Mouse (Mus musculus) lung, embryonic 16.5 days (tissue): Measurements from ENCODE around the gene Vac14. TPM values are rescaled to one million over a fixed set of nuclear protein-coding genes. Genes with fewer than 3 reads are reported as not detected.

ENCODE experiments used
- ATAC-seq: fragments of 200-750 bp; cut with Nextera tagmentation; 2 replicates; pipeline ENCODE4 v1.8.0; 2017; ENCODE audit warnings: low read depth, mild to moderate bottlenecking, moderate library complexity
- H3K27ac ChIP-seq: fragments of 300-500 bp; sonication (generic); 2 replicates; pipeline ENCODE4 v1.5.1; 2014; ENCODE audit warnings: mild to moderate bottlenecking, control low read depth, low read length
- H3K27me3 ChIP-seq: fragments of 300-500 bp; sonication (generic); 2 replicates; pipeline ENCODE4 v1.6.1; 2014; ENCODE audit warnings: low read depth, low read length, mixed read lengths; ENCODE audit not compliant: control insufficient read depth, insufficient read depth
- H3K36me3 ChIP-seq: fragments of 300-500 bp; sonication (generic); 2 replicates; pipeline ENCODE4 v1.6.1; 2014; ENCODE audit warnings: low read length; ENCODE audit not compliant: control insufficient read depth, insufficient read depth
- H3K4me1 ChIP-seq: fragments of 300-500 bp; sonication (generic); replicated peaks from 2 replicates; pipeline ENCODE4 v1.6.1; 2014; ENCODE audit warnings: low read length, mixed read lengths; ENCODE audit not compliant: control insufficient read depth, insufficient read depth
- H3K4me2 ChIP-seq: fragments of 300-500 bp; sonication (generic); 2 replicates; pipeline ENCODE4 v1.6.1; 2014; ENCODE audit warnings: low read depth, low read length, control low read depth
- H3K4me3 ChIP-seq: fragments of 300-500 bp; sonication (generic); 2 replicates; pipeline ENCODE4 v1.5.1; 2014; ENCODE audit warnings: mild to moderate bottlenecking, low read length, control low read depth
- H3K9ac ChIP-seq: fragments of 300-500 bp; sonication (generic); 2 replicates; pipeline ENCODE4 v1.6.1; 2014; ENCODE audit warnings: low read length, control low read depth
- H3K9me3 ChIP-seq: fragments of 300-500 bp; sonication (generic); 2 replicates; pipeline ENCODE4 v1.6.1; 2016; ENCODE audit warnings: low read length; ENCODE audit not compliant: control insufficient read depth
- WGBS: fragments of 180-500 bp; shearing (Covaris S2); extraction: QIAGEN DNeasy Blood & Tissue Kit; methylation state at CpG from one replicate; pipeline ENCODE4 v1.1.7; 2014; 5-methylcytosine and 5-hydroxymethylcytosine counted together
- polyA plus RNA-seq: library from polyadenylated mRNA; unstranded; fragments of >200 nt; fragmentation: Nextera tagmentation; extraction: Ambion mirVana; gene quantifications from 2 replicates; pipeline ENCODE4 v1.2.1, GENCODE M21; 2015

The Vac14 gene
- polyA plus RNA-seq, 1 experiment from 2014 or later: 16.5 TPM

DNA sequence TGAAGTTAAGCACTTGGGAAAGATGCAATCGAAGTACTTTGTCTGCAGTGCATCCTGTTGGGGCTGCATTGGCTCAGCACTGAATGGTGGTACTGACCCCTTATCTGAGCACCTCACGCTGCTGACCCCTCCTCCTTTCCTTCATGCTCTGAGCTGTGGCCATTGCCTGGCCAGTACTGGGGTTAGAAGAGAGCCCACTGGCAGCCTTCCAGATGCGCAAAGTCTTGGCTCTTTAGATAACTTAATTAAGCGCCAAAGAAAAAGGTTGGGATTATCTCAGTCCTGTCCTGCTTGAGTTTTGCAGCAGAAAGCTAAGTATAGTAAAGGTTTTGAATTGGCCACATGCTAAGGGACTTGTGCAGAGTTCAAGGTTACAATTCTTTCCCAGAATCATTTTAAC is 26.0 kb downstream of the Vac14 start:
- no peaks in the 10 kb centered on the region for H3K9me3 ChIP-seq
- no peak overlapping the region for H3K4me3 ChIP-seq
- WGBS: 66% methylated on average over 4 of the region's 4 CpGs
- H3K27ac ChIP-seq: no peak overlapping the region
- no peaks in the 10 kb centered on the region for H3K4me1 ChIP-seq
- no peaks in the 10 kb centered on the region for H3K36me3 ChIP-seq
- H3K4me2 ChIP-seq: no peak overlapping the region
- ATAC-seq: no peak
- H3K9ac ChIP-seq: no peak overlapping the region
- no peaks in the 10 kb centered on the region for H3K27me3 ChIP-seq

DNA sequence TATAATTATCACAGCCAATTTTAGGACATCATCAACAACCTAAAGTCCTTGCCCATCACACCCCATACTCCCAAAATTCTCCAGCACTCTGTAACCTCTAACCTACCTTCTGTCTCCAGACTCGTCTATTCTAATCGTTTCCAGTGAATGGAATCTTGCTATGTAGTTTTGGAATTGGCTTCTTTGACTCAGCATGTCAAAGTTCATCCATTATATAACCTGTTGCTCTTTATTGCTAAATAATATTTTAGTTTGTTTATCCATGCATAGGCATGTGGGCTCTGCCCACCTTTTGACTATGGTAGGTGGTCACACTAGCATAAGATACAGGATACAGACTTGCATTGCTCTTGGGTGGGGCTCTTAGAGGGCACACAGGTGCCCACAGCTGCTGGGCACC is 26.5 kb downstream of the Vac14 start:
- H3K27ac ChIP-seq: no peak overlapping the region
- H3K9me3 ChIP-seq: no peaks in the 10 kb centered on the region
- no peaks in the 10 kb centered on the region for H3K27me3 ChIP-seq
- 83% methylated on average over 2 of the region's 2 CpGs for WGBS
- H3K4me1 ChIP-seq: no peaks in the 10 kb centered on the region
- no peak overlapping the region for H3K9ac ChIP-seq
- no peaks in the 10 kb centered on the region for H3K36me3 ChIP-seq
- no peak overlapping the region for H3K4me3 ChIP-seq
- no peak for ATAC-seq
- H3K4me2 ChIP-seq: no peak overlapping the region

DNA sequence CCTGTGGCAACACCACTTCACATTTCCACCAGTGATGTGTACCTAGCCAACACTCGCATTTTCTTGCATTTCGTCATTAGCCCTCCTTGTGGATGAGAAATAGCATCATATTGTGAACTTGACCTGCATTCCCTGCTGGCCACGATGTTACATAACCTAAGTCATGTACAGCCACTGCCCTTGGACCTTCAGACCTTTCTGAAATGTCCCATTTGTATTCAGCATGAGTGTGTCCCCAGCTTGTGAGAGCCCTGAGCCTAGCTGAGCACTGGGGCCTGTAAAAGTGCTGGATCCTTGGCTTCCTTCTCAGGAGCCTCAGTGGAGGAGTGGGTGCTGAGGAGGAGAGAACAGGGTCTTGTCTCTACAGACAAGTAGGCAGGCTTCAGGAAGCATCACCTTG is 27.0 kb downstream of the Vac14 start:
- no peak for ATAC-seq
- H3K9ac ChIP-seq: no peak overlapping the region
- WGBS: 78% methylated on average over 3 of the region's 3 CpGs
- no peak overlapping the region for H3K4me3 ChIP-seq
- no peaks in the 10 kb centered on the region for H3K4me1 ChIP-seq
- no peaks in the 10 kb centered on the region for H3K9me3 ChIP-seq
- H3K36me3 ChIP-seq: no peaks in the 10 kb centered on the region
- H3K4me2 ChIP-seq: no peak overlapping the region
- no peaks in the 10 kb centered on the region for H3K27me3 ChIP-seq
- no peak overlapping the region for H3K27ac ChIP-seq

DNA sequence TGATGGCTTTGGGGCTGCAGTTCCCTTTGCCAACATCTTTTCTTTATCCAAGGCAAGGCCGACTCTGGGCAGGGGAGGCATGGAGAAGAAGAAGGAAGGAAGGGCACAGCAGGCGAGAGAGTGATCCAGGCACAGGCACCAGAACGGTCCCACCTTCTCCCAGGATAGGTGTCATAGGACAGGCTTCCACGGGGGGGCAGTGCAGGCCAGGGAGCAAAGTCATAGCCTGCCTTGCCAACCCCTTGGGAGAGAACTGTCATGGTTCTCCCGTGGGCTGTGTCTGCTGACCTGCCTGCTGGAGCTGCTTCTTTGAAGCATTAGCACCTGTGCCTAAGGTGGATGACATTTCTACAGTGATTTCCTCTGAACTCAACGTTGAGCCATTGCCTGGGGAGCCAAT is 27.7 kb downstream of the Vac14 start:
- ATAC-seq: peak; percentile 72; the same call in 1 of the 2 replicates
- WGBS: 22% methylated on average over 6 of the region's 6 CpGs
- no peaks in the 10 kb centered on the region for H3K36me3 ChIP-seq

DNA sequence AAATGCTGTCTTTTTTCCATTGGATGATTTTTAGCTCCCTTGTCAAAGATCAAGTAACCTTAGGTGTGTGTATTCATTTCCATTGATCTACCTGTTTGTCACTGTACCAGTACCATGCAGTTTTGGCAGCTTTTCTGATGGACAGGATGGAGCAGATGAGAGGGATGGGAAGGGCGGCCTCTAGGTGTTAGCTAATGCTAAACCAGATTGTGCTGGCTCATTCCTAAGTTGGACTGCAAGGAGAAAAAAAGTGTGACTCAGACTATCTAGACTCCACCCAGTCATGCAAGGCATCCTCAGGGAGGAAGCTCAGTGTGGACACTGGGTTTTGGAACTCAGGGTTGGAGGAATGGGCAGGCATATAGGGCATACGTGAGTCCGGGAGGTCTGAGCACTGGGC is 30.2 kb downstream of the Vac14 start:
- Histone ChIP-seq H3K27me3 (no peaks in the 10 kb centered on the region), H3K9me3 (no peaks in the 10 kb centered on the region), H3K9ac (no peak overlapping the region), H3K4me3 (no peak overlapping the region), H3K4me2 (no peak overlapping the region), H3K36me3 (no peaks in the 10 kb centered on the region), H3K27ac (no peak overlapping the region), H3K4me1 (no peaks in the 10 kb centered on the region)
- no peak for ATAC-seq
- 85% methylated on average over 3 of the region's 3 CpGs for WGBS

More for the DNA sequence above, 27.7 kb downstream of the Vac14 start:
- Histone ChIP-seq H3K4me2 (no peak overlapping the region), H3K4me3 (no peak overlapping the region), H3K4me1 (no peaks in the 10 kb centered on the region), H3K9me3 (no peaks in the 10 kb centered on the region), H3K27ac (no peak overlapping the region), H3K27me3 (no peaks in the 10 kb centered on the region), H3K9ac (no peak overlapping the region)

DNA sequence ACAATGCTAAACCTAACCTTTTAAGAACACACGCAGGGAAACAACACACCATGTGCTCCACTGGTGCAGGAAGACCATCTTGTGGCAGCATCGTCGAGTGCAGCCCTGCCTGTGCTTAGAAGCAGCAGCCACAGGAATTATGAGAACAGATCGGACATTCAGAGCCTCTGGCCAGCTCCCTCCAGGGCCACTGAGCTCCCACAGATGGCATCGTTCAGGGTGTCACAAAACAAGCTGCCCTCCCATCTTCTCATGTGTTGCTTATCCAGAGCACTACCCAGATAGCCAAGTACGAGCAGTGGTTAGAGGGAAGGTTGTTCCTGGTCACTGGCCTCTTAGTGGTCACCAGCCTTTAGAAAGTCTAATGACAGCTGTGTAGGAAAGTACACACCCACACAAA is 30.9 kb downstream of the Vac14 start:
- H3K27ac ChIP-seq: no peak overlapping the region
- no peak overlapping the region for H3K9ac ChIP-seq
- no peak overlapping the region for H3K4me3 ChIP-seq
- H3K9me3 ChIP-seq: no peaks in the 10 kb centered on the region
- H3K4me1 ChIP-seq: no peaks in the 10 kb centered on the region
- H3K27me3 ChIP-seq: no peaks in the 10 kb centered on the region
- WGBS: 88% methylated on average over 6 of the region's 6 CpGs
- ATAC-seq: no peak
- H3K36me3 ChIP-seq: no peaks in the 10 kb centered on the region
- no peak overlapping the region for H3K4me2 ChIP-seq

DNA sequence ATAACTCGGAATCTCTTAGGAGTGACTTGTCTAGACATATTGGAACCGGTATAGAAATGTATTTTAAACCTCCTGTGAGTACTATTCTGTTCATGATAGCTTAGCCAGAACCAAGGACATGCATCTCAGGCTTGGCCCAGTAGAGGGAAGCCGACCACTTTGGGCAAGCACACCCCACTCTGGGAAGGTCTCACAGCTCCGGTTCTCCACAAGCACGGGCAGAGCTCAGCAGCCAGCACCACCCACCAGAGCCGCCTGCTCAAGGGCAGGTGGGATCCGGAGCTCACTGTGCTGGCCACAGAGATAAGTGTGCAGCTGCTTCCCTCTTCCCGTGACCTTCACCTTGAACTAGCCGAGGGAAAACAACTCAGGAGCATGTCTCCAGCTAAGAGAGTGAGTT is 32.5 kb downstream of the Vac14 start:
- H3K9ac ChIP-seq: no peak overlapping the region
- H3K4me3 ChIP-seq: no peak overlapping the region
- H3K4me2 ChIP-seq: no peak overlapping the region
- no peaks in the 10 kb centered on the region for H3K4me1 ChIP-seq
- whole genome bisulfite sequencing: 72% methylated on average over 9 of the region's 9 CpGs
- no peak overlapping the region for H3K27ac ChIP-seq
- peak; percentile 40; the same call in 1 of the 2 replicates for ATAC-seq
- H3K9me3 ChIP-seq: no peaks in the 10 kb centered on the region
- no peaks in the 10 kb centered on the region for H3K27me3 ChIP-seq
- no peaks in the 10 kb centered on the region for H3K36me3 ChIP-seq

DNA sequence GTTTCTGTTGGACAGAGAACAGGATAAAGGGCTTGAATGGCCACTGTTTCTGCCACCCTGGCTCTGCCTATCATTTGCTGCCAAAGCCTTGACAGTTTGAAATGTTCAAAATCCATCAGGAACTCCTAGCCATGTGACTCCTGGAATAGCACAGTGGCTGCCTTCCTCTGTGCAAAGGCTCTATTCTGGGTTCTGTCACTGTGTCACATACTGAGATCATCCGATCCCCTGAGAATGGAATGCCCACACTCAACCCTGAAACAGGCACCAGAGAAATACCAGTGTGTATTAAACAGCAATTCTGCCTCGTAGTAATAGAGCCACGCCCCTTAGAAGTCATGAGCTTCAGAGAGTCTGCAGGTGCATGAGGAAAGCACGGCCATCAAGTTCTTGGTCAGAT is 33.5 kb downstream of the Vac14 start:
- whole genome bisulfite sequencing: 77% methylated on average over 4 of the region's 4 CpGs
- Histone ChIP-seq H3K9ac (no peak overlapping the region), H3K4me3 (no peak overlapping the region), H3K4me1 (no peaks in the 10 kb centered on the region), H3K36me3 (no peaks in the 10 kb centered on the region), H3K27ac (no peak overlapping the region), H3K9me3 (no peaks in the 10 kb centered on the region), H3K4me2 (no peak overlapping the region), H3K27me3 (no peaks in the 10 kb centered on the region)
- no peak for ATAC-seq

DNA sequence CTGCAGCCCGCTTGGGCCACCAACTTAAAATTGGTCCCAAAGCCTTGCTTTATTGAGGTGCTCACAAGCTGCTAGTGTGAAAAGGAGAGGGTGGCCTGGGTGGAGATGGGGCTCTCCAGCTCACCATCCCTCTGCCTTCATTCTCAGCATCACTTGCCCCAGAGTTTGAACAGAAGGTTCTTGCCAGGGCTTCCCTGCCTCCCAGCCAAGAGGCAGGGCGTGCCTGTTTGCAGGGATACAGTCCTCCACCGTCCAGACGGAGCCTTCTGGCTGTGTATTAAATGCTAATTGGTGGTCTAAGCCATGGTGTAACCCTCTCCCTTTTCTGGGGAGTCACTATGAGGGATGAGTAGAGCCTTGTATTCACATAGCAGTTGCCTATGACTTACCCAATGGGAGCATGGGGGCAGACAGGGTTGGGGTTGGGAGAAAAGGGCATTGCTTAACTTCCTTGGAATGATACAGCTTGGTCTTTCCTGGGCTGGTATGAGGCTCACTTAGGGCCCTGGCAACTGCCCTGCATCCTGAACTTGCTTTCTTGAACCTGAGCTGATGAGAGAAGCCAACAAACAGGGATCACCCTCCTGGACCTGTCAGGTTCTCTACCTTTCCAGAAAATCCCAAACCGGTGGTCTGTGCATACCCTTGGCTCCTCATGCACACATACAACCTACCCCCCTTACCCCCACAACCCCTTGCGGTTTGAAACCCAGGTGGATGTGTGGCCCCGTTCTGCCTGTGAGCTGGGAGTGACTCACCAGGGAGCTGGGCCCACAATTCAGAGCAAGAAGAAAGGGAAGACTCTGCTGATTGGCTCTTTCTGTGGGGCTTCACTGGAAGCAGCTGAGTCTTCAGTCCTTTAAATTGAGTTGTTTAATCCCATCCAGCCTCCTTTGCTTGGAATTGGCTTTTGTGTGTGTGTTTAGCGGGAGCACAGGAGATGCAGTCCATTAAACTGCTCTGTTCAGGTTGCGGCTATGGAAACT is 36.0 kb downstream of the Vac14 start:
- Histone ChIP-seq H3K9ac (no peak overlapping the region), H3K36me3 (no peaks in the 10 kb centered on the region; the same call in 1 of the 2 replicates), H3K4me3 (no peak overlapping the region), H3K9me3 (no peaks in the 10 kb centered on the region), H3K4me1 (no peaks in the 10 kb centered on the region), H3K27me3 (no peaks in the 10 kb centered on the region), H3K27ac (no peak overlapping the region), H3K4me2 (no peak overlapping the region)
- WGBS: 93% methylated on average over 9 of the region's 9 CpGs
- no peak for ATAC-seq
